Mouse (Mus musculus): ENCODE measurements around the gene Gm136.

- TF ChIP-seq CTCF (IDR thresholded peaks at IDR 0.05; ENCODE audit: low read depth, low read length) (no peak), GATA1 (IDR thresholded peaks at IDR 0.05; ENCODE audit: borderline replicate concordance, low read length) (no peak), TAL1 (conservative IDR thresholded peaks at IDR 0.05; ENCODE audit: low read depth, low read length) (no peak)
These were observed 53.0 kb downstream of the Gm136 start for GRCm38 (mm10) chr4:34703029-34703428.
